In genomic region chr16:13580784-13581183, GRCm38 (mm10) we compare ENCODE assay signal across 11 mouse cellular contexts.
DNase-seq lines count a peak whose midpoint lies in the region; ATAC-seq and TF ChIP-seq lines count a peak whose summit lies in the region.
"Had no signal": no experiment of that assay in that cellular context is flagged by ENCODE, and none has a peak within 500 bp of the region (broad histone marks: within the 10 kb centered on the region; RNA-seq: fewer than 3 reads in every experiment).

No protein-coding gene starts in this region.

- no peak overlapping the region for H3K4me3 ChIP-seq in forebrain, postnatal 0 days (ENCODE audit: low read depth, low read length)
- H3K4me3 ChIP-seq in forebrain, embryonic 15.5 days: no peak overlapping the region
- no peak overlapping the region for H3K4me3 ChIP-seq in left cerebral cortex, adult 2 months
- no peak overlapping the region for H3K4me3 ChIP-seq in E14TG2a.4 (replicated peaks; ENCODE audit: low read length)
- H3K4me3 ChIP-seq in heart, embryonic 12.5 days: no peak overlapping the region
- H3K4me3 ChIP-seq: forebrain, embryonic 10.5 days; liver, embryonic 13.5 days had no signal

- 96% methylated on average over 3 of the region's 3 CpGs for WGBS in forebrain, postnatal 0 days
- 93% methylated on average over 3 of the region's 3 CpGs for WGBS in forebrain, embryonic 15.5 days
- WGBS in heart, embryonic 12.5 days: 84% methylated on average over 3 of the region's 3 CpGs

- no peak for ATAC-seq in forebrain, postnatal 0 days
- ATAC-seq in forebrain, embryonic 15.5 days (replicated peaks): no peak
- ATAC-seq in heart, embryonic 12.5 days (ENCODE audit: insufficient number of reproducible peaks, low FRiP score): no peak

- H3K4me1 ChIP-seq in forebrain, postnatal 0 days (ENCODE audit: insufficient read depth): no peaks in the 10 kb centered on the region
- H3K4me1 ChIP-seq in forebrain, embryonic 15.5 days: 0 out of 2 replicates have a peak, but pooled peaks cover 2% of the 10 kb centered on the region
- peaks cover 13% of the 10 kb centered on the region for H3K4me1 ChIP-seq in E14TG2a.4 (replicated peaks; ENCODE audit: low read depth, low read length)
- H3K4me1 ChIP-seq in heart, embryonic 12.5 days (replicated peaks): peaks cover 9% of the 10 kb centered on the region; the same call in 1 of the 2 replicates

- H3K27ac ChIP-seq in forebrain, postnatal 0 days (ENCODE audit: low read depth, low read length): no peak overlapping the region
- H3K27ac ChIP-seq in forebrain, embryonic 15.5 days (replicated peaks): no peak overlapping the region
- no peak overlapping the region for H3K27ac ChIP-seq in left cerebral cortex, adult 2 months
- no peak overlapping the region for H3K27ac ChIP-seq in heart, embryonic 12.5 days (ENCODE audit: poor library complexity, severe bottlenecking)
- H3K27ac ChIP-seq: forebrain, embryonic 10.5 days; liver, embryonic 13.5 days had no signal

- no peaks in the 10 kb centered on the region for H3K36me3 ChIP-seq in forebrain, postnatal 0 days (ENCODE audit: insufficient read depth)
- H3K36me3 ChIP-seq in forebrain, embryonic 15.5 days: no peaks in the 10 kb centered on the region
- H3K36me3 ChIP-seq in E14TG2a.4 (ENCODE audit: insufficient read depth, low read length): peaks cover 44% of the 10 kb centered on the region
- peaks cover 9% of the 10 kb centered on the region; the same call in 1 of the 2 replicates for H3K36me3 ChIP-seq in heart, embryonic 12.5 days

- H3K9ac ChIP-seq in forebrain, postnatal 0 days: no peak overlapping the region
- H3K9ac ChIP-seq in forebrain, embryonic 15.5 days (replicated peaks): no peak overlapping the region
- H3K9ac ChIP-seq in heart, embryonic 12.5 days: no peak overlapping the region
- H3K9ac ChIP-seq: liver, embryonic 13.5 days had no signal

- no peak for DNase-seq in forebrain, postnatal 0 days
- DNase-seq in left cerebral cortex, adult 2 months (ENCODE audit: extremely low spot score in 1 of 2, low spot score in 2 of 2): no peak
- DNase-seq in left cerebral cortex, postnatal 10 days (ENCODE audit: extremely low spot score in 1 of 2, low spot score in 2 of 2): no peak
- DNase-seq in induced T-regulatory cell, adult 2 months (ENCODE audit: low read depth): peak; percentile 14
- DNase-seq in ovary, postnatal 36 days (ENCODE audit: low spot score): no peak
- DNase-seq: liver, embryonic 13.5 days; thymus, adult 2 months had no signal

- no peaks in the 10 kb centered on the region for H3K27me3 ChIP-seq in forebrain, postnatal 0 days (ENCODE audit: insufficient read depth, low read length)
- no peaks in the 10 kb centered on the region for H3K27me3 ChIP-seq in forebrain, embryonic 15.5 days
- no peaks in the 10 kb centered on the region for H3K27me3 ChIP-seq in E14TG2a.4 (ENCODE audit: insufficient read depth, low read length)
- no peaks in the 10 kb centered on the region for H3K27me3 ChIP-seq in heart, embryonic 12.5 days (replicated peaks)
- H3K27me3 ChIP-seq: liver, embryonic 13.5 days had no signal

- intact Hi-C loops in left cerebral cortex, adult 2 months (cut with DNase I): no loop called here
- intact Hi-C loops in left cerebral cortex, postnatal 10 days (cut with DNase I): no loop called here

- H3K4me2 ChIP-seq in forebrain, postnatal 0 days (ENCODE audit: low read depth): no peak overlapping the region
- H3K4me2 ChIP-seq in forebrain, embryonic 15.5 days (replicated peaks): no peak overlapping the region
- no peak overlapping the region for H3K4me2 ChIP-seq in heart, embryonic 12.5 days
- H3K4me2 ChIP-seq: liver, embryonic 13.5 days had no signal

- H3K9me3 ChIP-seq in forebrain, postnatal 0 days (ENCODE audit: low read length): no peaks in the 10 kb centered on the region
- no peaks in the 10 kb centered on the region for H3K9me3 ChIP-seq in forebrain, embryonic 15.5 days
- H3K9me3 ChIP-seq in E14TG2a.4 (ENCODE audit: low read length): no peaks in the 10 kb centered on the region
- H3K9me3 ChIP-seq in heart, embryonic 12.5 days (replicated peaks): no peaks in the 10 kb centered on the region
- H3K9me3 ChIP-seq: forebrain, embryonic 10.5 days; liver, embryonic 13.5 days had no signal

- peak; percentile 28 for TF ChIP-seq CTCF in forebrain, postnatal 0 days (IDR thresholded peaks at IDR 0.05; ENCODE audit: low read depth)
- TF ChIP-seq CTCF in left cerebral cortex, adult 2 months (IDR thresholded peaks at IDR 0.05): peak; percentile 52
- peak; percentile 72 for TF ChIP-seq CTCF in E14TG2a.4 (conservative IDR thresholded peaks at IDR 0.05; ENCODE audit: low read length)
